Mouse (Mus musculus) adrenal gland (tissue): ENCODE measurements around the gene Ppil6.

Source experiments
- intact Hi-C: fragments of 180-260 bp; cut with DNase I; formaldehyde crosslinking; loops from one replicate; pipeline ENCODE4 v1.15.1; 2025
- long read RNA-seq, 2 experiments: library from polyadenylated mRNA; unstranded; transcript quantifications; one replicate each; pipeline ENCODE4 v2.0.0; 2020; ENCODE audit warnings: borderline replicate concordance in 1 of 2; ENCODE audit not compliant: insufficient replicate concordance in 1 of 2

The Ppil6 gene
- long read RNA-seq, experiment 1, result 0 reads
- long read RNA-seq, experiment 2, partial matches to known transcripts, result 0 of 2 reads
- long read RNA-seq, experiment 2, other reads (novel, unspliced or antisense), result 1 of 2 reads

DNA sequence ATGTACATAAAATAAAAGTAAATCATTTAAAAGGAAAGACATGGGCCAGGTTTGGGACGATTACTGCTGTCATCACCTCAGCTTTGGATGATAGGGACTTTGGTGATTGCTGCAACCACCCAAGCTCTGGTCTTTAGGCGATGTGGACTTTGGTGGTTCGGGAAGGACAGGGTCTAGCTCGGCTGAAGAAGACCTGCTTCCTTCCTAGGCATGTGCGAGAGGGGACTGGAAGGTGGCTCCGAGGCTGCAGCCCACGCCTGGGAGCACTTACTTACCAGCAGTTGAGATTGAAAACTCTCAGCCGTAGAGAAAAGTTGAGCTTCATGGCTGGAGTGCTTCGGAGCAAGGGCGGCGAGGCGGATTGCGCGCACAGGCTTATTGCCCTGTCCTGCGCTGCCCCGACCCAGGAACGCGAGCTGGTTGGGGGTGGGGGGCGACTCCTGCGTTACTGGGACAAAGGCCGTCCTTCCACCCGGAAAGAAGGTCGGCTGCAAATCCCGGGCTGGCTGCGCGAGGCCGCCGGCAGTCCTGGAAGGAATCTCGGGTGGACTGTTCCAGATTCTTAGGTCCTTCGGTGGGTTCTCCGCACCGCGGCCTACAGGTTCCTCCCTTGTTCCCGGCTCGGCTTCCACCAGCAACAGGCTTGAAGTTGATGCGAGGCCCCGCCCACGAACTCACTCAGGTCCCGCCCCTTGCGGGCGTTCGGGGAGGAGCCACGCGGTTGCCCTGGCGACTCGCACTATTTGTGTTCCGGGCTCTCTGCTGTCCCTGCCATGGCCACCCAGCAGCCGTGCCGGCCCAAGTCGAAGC, at the start of gene Ppil6, which contains the start of gene Smpd2:
Ppil6 (plus strand) TSS at position 732 of the 810 bp plus-strand sequence.
Smpd2 (minus strand) TSS at position 662 of the 810 bp plus-strand sequence.
- intact Hi-C loops, result no loop called here

- intact Hi-C loops, result no loop called here
Observed at GRCm38 (mm10) chr10:41448216-41448615, 42.0 kb upstream of the Ppil6 start.

DNA sequence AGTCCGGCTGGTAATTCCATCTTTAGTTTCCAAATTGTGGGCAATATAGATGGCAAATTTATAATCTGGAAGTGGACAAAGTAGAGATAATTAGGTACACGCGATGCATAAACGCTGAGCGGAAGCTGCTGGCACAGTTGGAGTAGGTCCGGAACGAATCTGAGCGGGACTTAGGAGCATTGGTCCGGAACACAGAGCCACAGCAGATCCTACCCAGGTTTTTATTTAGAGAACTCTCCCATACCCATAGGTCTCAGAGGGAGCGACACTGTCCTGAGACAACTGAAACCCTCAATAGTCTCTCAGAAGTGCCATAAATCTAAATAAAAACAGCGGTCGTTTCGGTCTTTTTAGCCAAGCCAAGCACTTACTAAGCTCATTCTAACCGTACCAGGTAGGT, 40.6 kb upstream of the Ppil6 start:
- intact Hi-C loops, result no loop called here

GRCm38 (mm10) chr10:41450137-41450670, 40.0 kb upstream of the Ppil6 start, which contains the start of gene Zbtb24:
TSS of gene Zbtb24 (plus strand) at chr10:41450383.
- intact Hi-C loops, result no loop called here

- intact Hi-C loops, result no loop called here
Observed at GRCm38 (mm10) chr10:41450780-41451522, 39.3 kb upstream of the Ppil6 start.

GRCm38 (mm10) chr10:41451656-41452055, 38.6 kb upstream of the Ppil6 start:
- intact Hi-C loops, result no loop called here

GRCm38 (mm10) chr10:41452791-41453190, 37.4 kb upstream of the Ppil6 start:
- intact Hi-C loops, result no loop called here

DNA sequence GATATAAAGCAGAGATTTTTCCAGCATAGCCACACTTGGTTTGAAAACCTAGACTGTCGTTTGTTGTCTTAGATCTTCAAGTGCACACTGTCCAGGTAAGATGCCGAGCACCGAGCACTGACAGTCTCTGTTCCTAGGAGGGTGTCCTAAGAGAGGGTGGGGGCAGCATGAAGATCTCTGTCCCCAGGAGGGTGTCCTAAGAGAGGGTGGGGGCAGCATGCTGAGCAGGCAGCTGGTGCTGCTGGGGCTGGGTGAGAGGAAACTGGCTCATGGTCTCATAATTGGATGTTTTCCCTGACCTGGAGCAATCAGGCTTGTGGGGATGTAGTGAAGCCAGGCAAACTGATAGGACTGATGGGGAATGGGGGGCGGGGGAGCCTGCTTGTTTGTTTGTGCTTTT, 30.2 kb upstream of the Ppil6 start:
- intact Hi-C loops, result no loop called here

DNA sequence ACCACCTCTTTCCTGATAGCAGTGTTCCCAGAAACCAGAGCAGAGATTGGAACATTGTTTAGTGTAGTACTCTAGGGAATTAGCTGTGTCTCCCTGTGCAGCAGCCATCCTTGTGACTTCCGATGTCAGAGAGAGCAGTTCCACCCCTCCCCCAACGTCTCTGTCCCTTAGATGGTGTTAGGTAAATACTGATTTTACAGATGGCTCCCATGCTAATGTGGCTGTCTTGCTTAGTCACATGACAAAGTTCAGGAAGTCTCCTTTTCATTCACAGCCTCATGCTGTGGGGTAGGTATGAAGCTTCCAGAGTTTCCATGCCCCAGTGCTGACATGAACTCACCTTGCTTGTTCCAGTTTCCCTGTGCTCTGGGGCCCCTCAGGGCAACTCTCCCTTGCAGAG, 29.7 kb upstream of the Ppil6 start:
- intact Hi-C loops, result no loop called here

DNA sequence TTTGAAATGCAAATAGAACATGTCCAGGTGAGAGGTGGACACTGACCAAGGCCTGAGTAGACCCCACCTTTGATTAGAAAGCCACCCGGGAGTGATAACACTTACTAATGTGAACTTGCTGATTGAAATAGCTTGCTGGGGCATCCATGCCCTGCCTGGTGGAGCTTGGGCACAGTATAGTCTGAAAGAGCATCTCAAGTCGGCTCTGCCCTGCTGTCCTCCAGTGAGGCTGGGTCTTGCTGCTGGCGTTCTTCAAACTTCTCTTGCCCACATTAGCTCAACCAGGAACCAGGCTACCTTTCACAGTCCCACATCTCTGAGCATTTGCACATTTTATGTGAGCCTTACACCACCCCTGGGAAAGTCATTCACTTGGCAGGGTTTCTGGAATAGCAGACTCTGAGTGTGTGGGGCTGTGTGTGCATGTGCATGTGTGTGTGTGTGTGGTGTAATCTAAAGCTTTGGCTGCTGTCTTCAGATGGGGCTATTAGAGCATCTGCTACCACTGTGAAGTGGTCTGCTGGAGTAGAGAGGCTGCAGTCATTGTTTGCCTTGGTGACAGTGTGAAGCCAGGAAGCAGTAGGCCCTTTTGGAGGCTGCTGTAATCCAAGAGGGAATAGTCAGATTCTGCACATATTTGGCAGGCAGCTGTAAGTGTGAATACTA, 29.0 kb upstream of the Ppil6 start:
- intact Hi-C loops, result no loop called here

GRCm38 (mm10) chr10:41464401-41464955, 25.8 kb upstream of the Ppil6 start:
- intact Hi-C loops, result no loop called here

DNA sequence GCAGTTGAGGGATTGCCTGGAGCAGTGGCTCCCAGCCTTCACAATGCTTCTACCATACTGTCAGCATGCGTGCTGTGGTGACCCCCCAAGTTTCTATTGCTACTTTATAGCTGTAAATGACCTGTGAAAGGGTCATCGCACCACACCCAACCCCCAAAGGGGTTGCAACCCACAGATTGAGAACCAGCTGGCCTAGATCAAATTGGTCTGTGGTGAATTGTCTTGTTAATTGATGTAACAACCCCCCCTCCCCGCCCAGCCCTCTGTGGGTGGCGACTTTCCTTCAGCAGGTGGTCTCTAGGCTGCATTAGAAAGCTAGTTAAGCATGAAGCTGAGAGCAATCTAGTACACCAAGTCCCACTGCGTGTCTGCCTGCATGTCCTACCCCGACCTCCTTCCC, 22.9 kb upstream of the Ppil6 start:
- intact Hi-C loops, result no loop called here

GRCm38 (mm10) chr10:41470693-41471092, 19.5 kb upstream of the Ppil6 start:
- intact Hi-C loops, result no loop called here

DNA sequence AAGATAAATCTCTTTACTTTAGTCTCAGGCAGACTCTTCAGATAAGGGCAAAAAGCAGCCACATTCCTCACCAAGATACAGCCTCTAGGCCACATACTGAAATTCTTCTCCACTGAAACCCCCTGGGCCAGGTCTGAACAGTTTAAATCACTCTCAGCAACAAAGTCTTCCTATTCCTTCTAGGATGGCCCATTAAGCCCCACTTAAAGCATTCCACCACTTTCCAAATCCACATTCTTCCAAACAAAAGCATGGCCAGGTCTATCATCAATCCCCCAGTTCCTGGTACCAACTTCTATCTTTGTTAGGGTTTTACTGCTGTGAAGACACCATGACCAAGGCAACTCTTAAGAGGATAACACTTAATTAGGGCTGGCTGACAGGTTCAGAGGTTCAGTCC, 17.7 kb upstream of the Ppil6 start:
- intact Hi-C loops, result no loop called here

GRCm38 (mm10) chr10:41472962-41473481, 17.2 kb upstream of the Ppil6 start:
- intact Hi-C loops, result no loop called here

- intact Hi-C loops, result no loop called here
Observed at GRCm38 (mm10) chr10:41473782-41474468, 16.3 kb upstream of the Ppil6 start.

DNA sequence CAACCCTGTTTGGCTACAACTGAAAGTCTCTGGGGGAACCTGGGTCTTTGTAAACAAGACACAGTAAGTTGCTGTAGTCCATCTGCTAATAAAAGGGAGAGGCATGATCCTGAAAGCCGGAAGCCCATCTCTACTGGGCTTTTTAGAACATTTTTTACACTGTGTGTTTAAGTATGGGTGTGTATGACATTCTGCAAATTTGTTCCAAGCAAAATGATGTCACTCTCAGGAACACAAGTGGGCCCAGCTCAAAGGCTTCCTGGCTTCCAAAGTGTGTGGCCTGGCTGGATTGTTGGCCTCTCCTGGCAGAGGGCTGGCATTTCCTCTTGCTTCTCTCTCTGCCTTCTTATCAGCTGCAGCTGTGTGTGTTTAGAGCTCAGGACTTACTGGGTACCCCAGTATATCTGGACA, 15.3 kb upstream of the Ppil6 start:
- intact Hi-C loops, result no loop called here

- intact Hi-C loops, result no loop called here
Observed at GRCm38 (mm10) chr10:41476171-41477017, 13.8 kb upstream of the Ppil6 start, which contains the start of gene Mical1. TSS of gene Mical1 (plus strand) at chr10:41476314.

DNA sequence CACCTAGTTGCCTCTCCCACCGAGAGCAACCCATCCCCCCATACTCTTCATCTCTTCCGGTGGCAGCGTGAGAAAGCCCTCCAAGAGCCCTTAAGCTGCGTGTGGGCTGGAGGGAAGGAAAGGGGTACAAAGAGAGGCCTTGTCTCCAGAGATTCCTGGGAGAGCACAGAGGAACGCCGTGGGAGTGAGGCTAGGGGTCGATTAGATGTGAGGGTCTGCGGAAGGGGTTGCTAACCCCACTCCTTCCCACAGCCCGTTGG, 13.3 kb upstream of the Ppil6 start:
- intact Hi-C loops, result no loop called here
